Mouse (Mus musculus): ENCODE results near the gene Atp6v1b1. TPM values are rescaled to one million over a fixed set of nuclear protein-coding genes. Genes with fewer than 3 reads are reported as not detected.

Atp6v1b1 gene
- polyA plus RNA-seq, 1 experiment = not detected

DNA sequence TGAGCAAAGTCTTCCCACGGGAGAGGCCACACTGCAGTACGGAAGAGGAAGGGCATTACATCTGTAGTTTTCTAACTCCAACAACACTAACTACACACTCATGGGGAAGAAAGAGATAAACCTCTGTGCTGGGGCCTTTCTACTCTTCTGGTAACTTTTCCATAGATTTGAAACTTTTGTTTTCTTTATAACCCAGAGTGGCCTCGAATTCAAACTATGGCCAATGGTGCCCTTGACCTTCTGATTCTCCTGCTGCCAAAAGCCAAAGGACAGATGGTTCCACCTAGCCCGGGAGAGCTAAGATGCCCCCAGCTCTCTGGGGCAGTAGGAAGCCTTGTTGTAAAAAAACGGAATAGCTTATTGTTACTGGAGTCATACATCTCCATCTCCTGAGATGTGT, 42.8 kb upstream of the Atp6v1b1 start:
- Histone ChIP-seq H3K36me3 (ENCODE audit: control insufficient read depth, insufficient read depth) (no peaks in the 10 kb centered on the region), H3K4me3 (no peak overlapping the region), H3K79me2 (ENCODE audit: control insufficient read depth, insufficient read depth) (no peaks in the 10 kb centered on the region), H3K27me3 (ENCODE audit: control insufficient read depth, insufficient read depth, insufficient read length) (peaks cover 78% of the 10 kb centered on the region), H3K4me2 (ENCODE audit: low read depth) (no peak overlapping the region), H3ac (ENCODE audit: control insufficient read depth, insufficient read length) (no peak overlapping the region)
- TF ChIP-seq TCF3 (IDR thresholded peaks at IDR 0.05; ENCODE audit: insufficient read length, low read depth) (no peak), CEBPB (IDR thresholded peaks at IDR 0.05; ENCODE audit: insufficient read depth, poor library complexity, severe bottlenecking) (no peak), REST (IDR thresholded peaks at IDR 0.05; ENCODE audit: insufficient read depth, insufficient read length) (no peak), MYOG (IDR thresholded peaks at IDR 0.05; ENCODE audit: control insufficient read depth in 1 of 3, insufficient read depth in 1 of 3, insufficient read length in 2 of 3, low read depth in 2 of 3) (no peak), POLR2AphosphoS2 (IDR thresholded peaks at IDR 0.05; ENCODE audit: insufficient read length, low read depth) (no peak), MYOD1 (IDR thresholded peaks at IDR 0.05; ENCODE audit: control insufficient read depth in 1 of 3, insufficient read length in 2 of 3, low read depth in 2 of 3) (no peak), POLR2A (IDR thresholded peaks at IDR 0.05; ENCODE audit: insufficient read length, low read depth) (no peak), USF1 (IDR thresholded peaks at IDR 0.05; ENCODE audit: low read depth) (no peak), TCF12 (IDR thresholded peaks at IDR 0.05; ENCODE audit: insufficient read depth, poor library complexity, severe bottlenecking) (no peak), SRF (IDR thresholded peaks at IDR 0.05; ENCODE audit: control insufficient read depth, insufficient read length, low read depth) (no peak), E2F4 (IDR thresholded peaks at IDR 0.05; ENCODE audit: insufficient read depth) (no peak), MAX (IDR thresholded peaks at IDR 0.05; ENCODE audit: low read depth) (no peak)

DNA sequence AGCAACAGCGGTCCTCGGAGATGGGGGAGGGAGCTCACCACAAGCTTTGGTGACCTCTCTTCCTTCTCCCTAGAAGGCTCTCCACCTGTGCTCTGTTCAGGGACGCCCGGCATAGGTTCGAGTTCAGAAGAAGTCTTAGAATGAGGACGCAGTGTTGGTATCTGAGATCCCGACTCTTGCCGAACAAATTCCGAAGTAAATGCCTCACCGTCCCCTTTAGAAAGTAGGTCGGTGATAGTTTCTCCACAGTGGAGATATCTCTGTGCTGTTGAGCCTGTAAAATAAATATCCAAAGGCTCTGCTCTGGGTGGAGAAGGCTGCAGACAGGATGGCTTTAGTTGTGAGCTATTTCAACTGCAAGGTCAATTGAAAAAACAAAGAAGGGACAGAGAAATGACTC, 41.8 kb upstream of the Atp6v1b1 start:
- no peak overlapping the region for H3K4me3 ChIP-seq
- H3K79me2 ChIP-seq (ENCODE audit: control insufficient read depth, insufficient read depth) = no peaks in the 10 kb centered on the region
- TF ChIP-seq MYOG (IDR thresholded peaks at IDR 0.05; ENCODE audit: control insufficient read depth in 1 of 3, insufficient read depth in 1 of 3, insufficient read length in 2 of 3, low read depth in 2 of 3) (no peak), CEBPB (IDR thresholded peaks at IDR 0.05; ENCODE audit: insufficient read depth, poor library complexity, severe bottlenecking) (no peak), TCF12 (IDR thresholded peaks at IDR 0.05; ENCODE audit: insufficient read depth, poor library complexity, severe bottlenecking) (no peak), USF1 (IDR thresholded peaks at IDR 0.05; ENCODE audit: low read depth) (no peak), POLR2A (IDR thresholded peaks at IDR 0.05; ENCODE audit: insufficient read length, low read depth) (no peak), MYOD1 (IDR thresholded peaks at IDR 0.05; ENCODE audit: control insufficient read depth in 1 of 3, insufficient read length in 2 of 3, low read depth in 2 of 3) (no peak), REST (IDR thresholded peaks at IDR 0.05; ENCODE audit: insufficient read depth, insufficient read length) (no peak), POLR2AphosphoS2 (IDR thresholded peaks at IDR 0.05; ENCODE audit: insufficient read length, low read depth) (no peak), E2F4 (IDR thresholded peaks at IDR 0.05; ENCODE audit: insufficient read depth) (no peak), TCF3 (IDR thresholded peaks at IDR 0.05; ENCODE audit: insufficient read length, low read depth) (no peak), MAX (IDR thresholded peaks at IDR 0.05; ENCODE audit: low read depth) (no peak)
- H3K4me2 ChIP-seq (ENCODE audit: low read depth) = no peak overlapping the region
- no peak overlapping the region for H3ac ChIP-seq (ENCODE audit: control insufficient read depth, insufficient read length)
- H3K36me3 ChIP-seq (ENCODE audit: control insufficient read depth, insufficient read depth) = no peaks in the 10 kb centered on the region
- H3K27me3 ChIP-seq (ENCODE audit: control insufficient read depth, insufficient read depth, insufficient read length) = peaks cover 81% of the 10 kb centered on the region

- Histone ChIP-seq H3K36me3 (ENCODE audit: control insufficient read depth, insufficient read depth) (no peaks in the 10 kb centered on the region), H3K79me2 (ENCODE audit: control insufficient read depth, insufficient read depth) (no peaks in the 10 kb centered on the region), H3K27me3 (ENCODE audit: control insufficient read depth, insufficient read depth, insufficient read length) (peaks cover 82% of the 10 kb centered on the region), H3K4me2 (ENCODE audit: low read depth) (no peak overlapping the region), H3K4me3 (no peak overlapping the region), H3ac (ENCODE audit: control insufficient read depth, insufficient read length) (no peak overlapping the region)
- TF ChIP-seq USF1 (IDR thresholded peaks at IDR 0.05; ENCODE audit: low read depth) = no peak
- TF ChIP-seq MYOD1 (IDR thresholded peaks at IDR 0.05; ENCODE audit: control insufficient read depth in 1 of 3, insufficient read length in 2 of 3, low read depth in 2 of 3) = no peak
- no peak for TF ChIP-seq TCF12 (IDR thresholded peaks at IDR 0.05; ENCODE audit: insufficient read depth, poor library complexity, severe bottlenecking)
- no peak for TF ChIP-seq TCF3 (IDR thresholded peaks at IDR 0.05; ENCODE audit: insufficient read length, low read depth)
- TF ChIP-seq SRF (IDR thresholded peaks at IDR 0.05; ENCODE audit: control insufficient read depth, insufficient read length, low read depth) = no peak
- no peak for TF ChIP-seq MYOG (IDR thresholded peaks at IDR 0.05; ENCODE audit: control insufficient read depth in 1 of 3, insufficient read depth in 1 of 3, insufficient read length in 2 of 3, low read depth in 2 of 3)
- TF ChIP-seq POLR2A (IDR thresholded peaks at IDR 0.05; ENCODE audit: insufficient read length, low read depth) = no peak
- no peak for TF ChIP-seq POLR2AphosphoS2 (IDR thresholded peaks at IDR 0.05; ENCODE audit: insufficient read length, low read depth)
- TF ChIP-seq CEBPB (IDR thresholded peaks at IDR 0.05; ENCODE audit: insufficient read depth, poor library complexity, severe bottlenecking) = no peak
Measured at GRCm38 (mm10) chr6:83702146-83702999, 40.4 kb upstream of the Atp6v1b1 start.

- no peak overlapping the region for H3K4me2 ChIP-seq (ENCODE audit: low read depth)
- H3K36me3 ChIP-seq (ENCODE audit: control insufficient read depth, insufficient read depth) = no peaks in the 10 kb centered on the region
- no peak overlapping the region for H3K4me3 ChIP-seq
- no peak for TF ChIP-seq MYOD1 (IDR thresholded peaks at IDR 0.05; ENCODE audit: control insufficient read depth in 1 of 3, insufficient read length in 2 of 3, low read depth in 2 of 3)
- no peak for TF ChIP-seq USF1 (IDR thresholded peaks at IDR 0.05; ENCODE audit: low read depth)
- TF ChIP-seq REST (IDR thresholded peaks at IDR 0.05; ENCODE audit: insufficient read depth, insufficient read length) = no peak
- TF ChIP-seq TCF3 (IDR thresholded peaks at IDR 0.05; ENCODE audit: insufficient read length, low read depth) = no peak
- TF ChIP-seq POLR2AphosphoS2 (IDR thresholded peaks at IDR 0.05; ENCODE audit: insufficient read length, low read depth) = no peak
- TF ChIP-seq MAX (IDR thresholded peaks at IDR 0.05; ENCODE audit: low read depth) = no peak
- no peaks in the 10 kb centered on the region for H3K79me2 ChIP-seq (ENCODE audit: control insufficient read depth, insufficient read depth)
- H3ac ChIP-seq (ENCODE audit: control insufficient read depth, insufficient read length) = no peak overlapping the region
- H3K27me3 ChIP-seq (ENCODE audit: control insufficient read depth, insufficient read depth, insufficient read length) = peaks cover 81% of the 10 kb centered on the region
Measured at GRCm38 (mm10) chr6:83703000-83703721, 39.6 kb upstream of the Atp6v1b1 start.
